Mouse (Mus musculus) limb, embryonic 12.5 days (tissue): ENCODE measurements around the gene Rps6kl1. TPM values are rescaled to one million over a fixed set of nuclear protein-coding genes. Genes with fewer than 3 reads are reported as not detected.

Experiments
- polyA plus RNA-seq: library from polyadenylated mRNA; unstranded; fragments of >200 nt; fragmentation: Nextera tagmentation; extraction: Ambion mirVana; gene quantifications from 2 replicates; pipeline ENCODE4 v1.2.1, GENCODE M21; 2016

Rps6kl1 gene
- polyA plus RNA-seq, 1 experiment from 2014 or later: 0.56 TPM

Other genes with a start within 250 kb of the Rps6kl1 start
- gene Fcf1, start 180.4 kb downstream of the Rps6kl1 start, polyA plus RNA-seq: 158 and 162 TPM in 2 replicates
- gene Arel1, start 180.4 kb downstream of the Rps6kl1 start, polyA plus RNA-seq: 17.8 and 18.9 TPM in 2 replicates
- gene Ylpm1, start 154.9 kb downstream of the Rps6kl1 start, polyA plus RNA-seq: 37.4 and 40.0 TPM in 2 replicates
- gene Prox2, start 40.5 kb downstream of the Rps6kl1 start, polyA plus RNA-seq: 3.0 and 4.2 TPM in 2 replicates
- 113 and 115 TPM in 2 replicates for gene Dlst, start 40.4 kb downstream of the Rps6kl1 start, polyA plus RNA-seq
- gene Pgf, start 26.5 kb upstream of the Rps6kl1 start, polyA plus RNA-seq: 17.0 and 17.8 TPM in 2 replicates
- gene Eif2b2, start 68.2 kb upstream of the Rps6kl1 start, polyA plus RNA-seq: 80.6 and 83.3 TPM in 2 replicates
- gene Mlh3, start 119.3 kb upstream of the Rps6kl1 start, polyA plus RNA-seq: 10.9 and 11.1 TPM in 2 replicates
- gene Acyp1, start 137.2 kb upstream of the Rps6kl1 start, polyA plus RNA-seq: 58.6 and 62.8 TPM in 2 replicates
- 0.97 and 1.1 TPM in 2 replicates for gene Zc2hc1c, start 137.3 kb upstream of the Rps6kl1 start, polyA plus RNA-seq
- 31.1 and 39.1 TPM in 2 replicates for gene Nek9, start 188.1 kb upstream of the Rps6kl1 start, polyA plus RNA-seq
- gene Tmed10, start 223.6 kb upstream of the Rps6kl1 start, polyA plus RNA-seq: 264 and 268 TPM in 2 replicates